Mouse (Mus musculus): ENCODE results near the gene Zfand4. TPM values are rescaled to one million over a fixed set of nuclear protein-coding genes. Genes with fewer than 3 reads are reported as not detected.
"Not testable (repeated sequence)": the region's sequence is repeated elsewhere in the genome, so short reads cannot be mapped to it uniquely, and the experiment has no call there.

Gene Zfand4
- total RNA-seq (2014; rRNA removed) = 2.5 and 3.9 TPM in 2 replicates
- 6.3 and 7.0 TPM in 2 replicates for polyA plus RNA-seq (2015; fragmentation: Nextera tagmentation; extraction: Ambion mirVana)

DNA sequence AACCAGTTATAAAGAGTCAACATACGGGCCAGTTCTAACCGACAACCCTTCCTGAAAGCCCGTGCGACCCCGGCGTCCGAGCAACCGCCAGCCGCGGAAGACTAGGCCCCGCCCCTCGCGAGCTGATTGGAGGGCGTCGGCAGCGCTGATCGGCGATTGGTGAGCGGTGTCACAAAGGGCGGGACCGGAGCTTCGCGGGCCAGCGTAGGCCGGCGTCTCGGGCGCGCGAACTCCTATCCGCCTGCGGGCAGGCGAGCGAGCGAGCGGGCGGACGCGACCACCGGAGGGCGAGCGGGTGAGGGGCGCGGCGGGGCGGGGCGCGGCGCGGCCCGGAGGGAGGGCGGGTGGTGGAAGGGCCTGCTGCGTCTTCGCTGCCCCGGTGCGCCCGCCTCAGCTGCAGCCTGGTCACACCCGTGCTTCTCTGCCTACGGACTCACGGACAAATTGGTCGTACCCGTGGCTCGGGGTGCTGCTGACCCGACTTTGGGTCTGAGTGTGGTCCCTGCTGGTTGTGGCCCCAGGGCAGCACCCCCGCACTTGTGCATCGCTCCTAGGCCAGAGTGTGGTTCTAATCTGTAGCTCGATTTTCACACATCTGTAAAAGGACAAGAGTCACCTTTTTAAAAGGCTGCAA lies at the start of gene Zfand4:
Zfand4 (plus strand) TSS at position 205 of the 634 bp plus-strand sequence.
- Histone ChIP-seq H3K4me2 (ENCODE audit: low read depth, low read length) (peak within 1 kb of the TSS; percentile 70), H3K9me3 (ENCODE audit: low read length) (no peaks in the 10 kb centered on the region), H3K4me3 (ENCODE audit: low read length) (peak within 1 kb of the TSS; percentile 64), H3K36me3 (ENCODE audit: insufficient read depth, low read length) (peaks cover 13% of the 10 kb centered on the region; the same call in 1 of the 2 replicates), H3K27ac (peak within 1 kb of the TSS; percentile 27; the same call in 1 of the 2 replicates), H3K9ac (replicated peaks; ENCODE audit: low read length) (peak within 1 kb of the TSS; percentile 72), H3K4me1 (ENCODE audit: insufficient read depth, low read length) (no peaks in the 10 kb centered on the region), H3K27me3 (ENCODE audit: insufficient read depth, low read length) (no peaks in the 10 kb centered on the region)
- TF ChIP-seq CTCF (IDR thresholded peaks at IDR 0.05; ENCODE audit: low read depth) = no peak
- DNase-seq (ENCODE audit: low spot score) (peak; percentile 96), ATAC-seq (peak; percentile 97)
- WGBS = under 1% methylated on average over 54 of the region's 67 CpGs

DNA sequence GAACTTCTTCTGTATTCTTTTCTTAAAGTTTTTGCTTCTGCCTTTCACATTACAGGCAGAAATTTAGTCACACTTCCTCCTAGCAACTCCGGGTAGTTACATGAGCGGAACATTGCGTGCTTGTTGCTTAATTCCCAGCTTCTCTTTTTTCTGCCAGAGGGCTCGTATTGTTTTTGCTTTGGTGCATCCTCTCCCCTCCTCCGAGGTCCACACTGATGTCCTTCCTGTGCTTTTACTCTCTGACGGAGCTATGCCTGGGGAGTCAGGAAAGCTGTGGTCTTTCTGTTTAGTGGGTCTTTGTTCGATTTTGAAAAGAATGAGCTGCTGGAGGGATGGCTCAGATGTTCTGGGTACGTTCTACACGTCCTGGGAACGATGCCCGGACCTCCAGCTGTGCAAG lies 36.3 kb upstream of the Zfand4 start:
- Histone ChIP-seq H3K4me3 (ENCODE audit: low read length) (no peak overlapping the region), H3K27me3 (ENCODE audit: insufficient read depth, low read length) (no peaks in the 10 kb centered on the region), H3K4me1 (ENCODE audit: insufficient read depth, low read length) (no peaks in the 10 kb centered on the region), H3K36me3 (ENCODE audit: insufficient read depth, low read length) (peaks cover 60% of the 10 kb centered on the region), H3K9ac (replicated peaks; ENCODE audit: low read length) (no peak overlapping the region), H3K4me2 (ENCODE audit: low read depth, low read length) (no peak overlapping the region), H3K27ac (no peak overlapping the region), H3K9me3 (ENCODE audit: low read length) (no peaks in the 10 kb centered on the region)
- DNase-seq (ENCODE audit: low spot score) (no peak), ATAC-seq (no peak)
- 52% methylated on average over 11 of the region's 11 CpGs for WGBS
- TF ChIP-seq CTCF (IDR thresholded peaks at IDR 0.05; ENCODE audit: low read depth) = no peak

DNA sequence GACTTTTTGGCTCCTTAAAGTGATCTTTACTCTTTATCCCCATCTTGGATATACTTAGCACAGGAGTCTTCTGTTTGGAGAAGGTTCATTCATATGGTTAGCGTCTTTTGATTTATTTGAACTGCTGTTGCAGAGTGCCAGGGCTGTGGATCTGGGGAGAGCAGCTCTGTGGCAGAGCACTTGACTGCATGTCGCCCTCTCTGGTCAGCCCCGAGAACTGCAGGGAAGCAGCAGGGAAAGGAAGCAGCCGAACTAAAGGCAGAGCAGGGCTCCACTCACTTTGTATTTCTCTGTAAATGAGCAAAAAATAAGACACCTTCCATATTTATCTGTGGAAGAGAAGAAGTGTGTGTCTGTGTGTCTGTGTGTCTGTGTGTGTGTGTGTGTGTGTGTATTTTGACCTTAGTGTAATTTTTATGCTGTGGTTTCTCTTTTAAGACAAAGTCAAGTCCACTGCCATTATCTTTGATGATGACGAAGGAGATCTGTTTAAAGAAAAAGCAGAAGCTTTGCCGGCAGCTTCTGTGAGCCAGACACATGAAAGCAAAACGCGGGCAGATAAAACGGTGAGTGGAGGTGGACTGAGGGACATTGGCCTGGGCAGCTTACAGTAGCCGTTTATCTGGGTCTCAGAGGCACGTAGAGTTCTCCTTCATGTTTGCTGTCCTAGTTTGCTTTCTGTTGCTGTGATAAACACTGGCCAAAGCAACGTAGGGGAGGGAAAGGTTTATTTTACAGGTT lies 35.1 kb upstream of the Zfand4 start:
- Histone ChIP-seq H3K27me3 (ENCODE audit: insufficient read depth, low read length) (no peaks in the 10 kb centered on the region), H3K36me3 (ENCODE audit: insufficient read depth, low read length) (peaks cover 55% of the 10 kb centered on the region), H3K9ac (replicated peaks; ENCODE audit: low read length) (no peak overlapping the region), H3K4me2 (ENCODE audit: low read depth, low read length) (no peak overlapping the region), H3K9me3 (ENCODE audit: low read length) (no peaks in the 10 kb centered on the region), H3K4me1 (ENCODE audit: insufficient read depth, low read length) (no peaks in the 10 kb centered on the region), H3K4me3 (ENCODE audit: low read length) (no peak overlapping the region), H3K27ac (no peak overlapping the region)
- 62% methylated on average over 12 of the region's 12 CpGs for WGBS
- ATAC-seq (0 out of 2 replicates have a peak, but pooled peaks have one; percentile 62), DNase-seq (ENCODE audit: low spot score) (peak; percentile 83)
- peak; percentile 90 for TF ChIP-seq CTCF (IDR thresholded peaks at IDR 0.05; ENCODE audit: low read depth)

DNA sequence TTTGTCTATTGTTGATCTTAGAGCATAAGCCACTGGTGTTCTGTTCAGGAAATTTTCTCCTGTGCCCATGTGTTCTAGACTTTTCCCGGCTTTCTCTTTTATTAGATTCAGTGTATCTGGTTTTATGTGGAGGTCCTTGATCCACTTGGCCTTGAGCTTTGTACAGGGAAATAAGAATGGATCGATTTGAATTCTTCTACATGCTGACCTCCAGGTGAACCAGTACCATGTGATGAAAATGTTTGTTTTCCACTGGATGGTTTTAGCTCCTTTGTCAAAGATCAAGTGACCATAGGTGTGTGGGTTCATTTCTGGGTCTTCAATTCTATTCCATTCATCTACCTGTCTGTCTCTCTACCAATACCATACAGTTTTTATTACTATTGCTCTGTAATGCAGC lies 29.2 kb upstream of the Zfand4 start:
- not testable (repeated sequence) for ATAC-seq; H3K4me2 ChIP-seq (ENCODE audit: low read depth, low read length); H3K27ac ChIP-seq; H3K4me1 ChIP-seq (ENCODE audit: insufficient read depth, low read length); DNase-seq (ENCODE audit: low spot score); H3K27me3 ChIP-seq (ENCODE audit: insufficient read depth, low read length); H3K9ac ChIP-seq (replicated peaks; ENCODE audit: low read length); H3K9me3 ChIP-seq (ENCODE audit: low read length); H3K4me3 ChIP-seq (ENCODE audit: low read length)
- WGBS = 95% methylated on average over 2 of the region's 2 CpGs
- peaks cover 46% of the 10 kb centered on the region for H3K36me3 ChIP-seq (ENCODE audit: insufficient read depth, low read length)

DNA sequence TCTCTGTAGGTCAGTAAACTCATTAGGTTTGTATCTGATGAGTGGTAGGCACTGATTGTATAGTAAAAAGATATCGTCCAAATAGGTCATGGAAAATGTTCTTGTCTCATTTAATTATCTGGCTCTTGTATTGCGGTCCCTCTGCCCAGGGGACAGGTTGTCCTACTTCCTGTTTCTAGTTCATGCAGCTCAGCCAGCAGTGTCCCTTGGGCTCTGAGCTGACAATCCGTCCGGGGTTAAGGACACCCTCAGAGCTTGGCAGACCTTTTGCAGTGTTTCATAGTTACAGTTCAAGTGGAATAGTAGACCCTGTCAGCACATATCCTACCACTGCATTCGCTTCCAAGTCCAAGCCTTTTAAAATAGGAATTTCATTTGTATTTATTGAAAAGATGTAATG lies 28.7 kb upstream of the Zfand4 start:
- TF ChIP-seq CTCF (IDR thresholded peaks at IDR 0.05; ENCODE audit: low read depth) = no peak
- H3K9ac ChIP-seq (replicated peaks; ENCODE audit: low read length) = no peak overlapping the region
- no peaks in the 10 kb centered on the region for H3K4me1 ChIP-seq (ENCODE audit: insufficient read depth, low read length)
- no peak overlapping the region for H3K27ac ChIP-seq
- peaks cover 51% of the 10 kb centered on the region for H3K36me3 ChIP-seq (ENCODE audit: insufficient read depth, low read length)
- no peak overlapping the region for H3K4me3 ChIP-seq (ENCODE audit: low read length)
- DNase-seq (ENCODE audit: low spot score) (peak; percentile 5), ATAC-seq (peak; percentile 32; the same call in 1 of the 2 replicates)
- H3K4me2 ChIP-seq (ENCODE audit: low read depth, low read length) = no peak overlapping the region
- WGBS = 79% methylated on average over 5 of the region's 5 CpGs
- no peaks in the 10 kb centered on the region for H3K9me3 ChIP-seq (ENCODE audit: low read length)
- no peaks in the 10 kb centered on the region for H3K27me3 ChIP-seq (ENCODE audit: insufficient read depth, low read length)

DNA sequence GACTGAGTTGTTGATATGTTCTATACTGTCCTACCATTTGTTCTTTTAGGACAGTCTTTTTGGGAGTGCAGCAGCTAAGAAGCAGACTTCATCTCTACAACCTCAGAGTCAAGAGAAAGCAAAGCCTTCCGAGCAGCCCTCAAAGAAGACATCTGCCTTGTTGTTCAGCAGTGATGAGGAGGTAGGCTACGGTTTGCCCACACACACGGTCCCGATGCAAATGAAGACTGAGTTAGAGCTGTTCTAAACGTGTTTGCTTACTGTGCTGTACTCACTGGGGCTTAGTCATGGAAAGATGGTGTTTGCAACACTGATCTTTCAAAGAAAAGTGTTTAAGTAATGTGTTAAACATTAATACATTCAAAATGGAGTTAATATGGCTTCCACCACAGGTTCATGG lies 25.9 kb upstream of the Zfand4 start:
- H3K27me3 ChIP-seq (ENCODE audit: insufficient read depth, low read length) = no peaks in the 10 kb centered on the region
- no peak overlapping the region for H3K4me2 ChIP-seq (ENCODE audit: low read depth, low read length)
- WGBS = 94% methylated on average over 5 of the region's 5 CpGs
- DNase-seq (ENCODE audit: low spot score) = no peak
- no peaks in the 10 kb centered on the region for H3K4me1 ChIP-seq (ENCODE audit: insufficient read depth, low read length)
- TF ChIP-seq CTCF (IDR thresholded peaks at IDR 0.05; ENCODE audit: low read depth) = no peak
- no peak for ATAC-seq
- no peaks in the 10 kb centered on the region for H3K9me3 ChIP-seq (ENCODE audit: low read length)
- H3K27ac ChIP-seq = no peak overlapping the region
- H3K36me3 ChIP-seq (ENCODE audit: insufficient read depth, low read length) = peaks cover 50% of the 10 kb centered on the region
- H3K9ac ChIP-seq (replicated peaks; ENCODE audit: low read length) = no peak overlapping the region
- no peak overlapping the region for H3K4me3 ChIP-seq (ENCODE audit: low read length)

DNA sequence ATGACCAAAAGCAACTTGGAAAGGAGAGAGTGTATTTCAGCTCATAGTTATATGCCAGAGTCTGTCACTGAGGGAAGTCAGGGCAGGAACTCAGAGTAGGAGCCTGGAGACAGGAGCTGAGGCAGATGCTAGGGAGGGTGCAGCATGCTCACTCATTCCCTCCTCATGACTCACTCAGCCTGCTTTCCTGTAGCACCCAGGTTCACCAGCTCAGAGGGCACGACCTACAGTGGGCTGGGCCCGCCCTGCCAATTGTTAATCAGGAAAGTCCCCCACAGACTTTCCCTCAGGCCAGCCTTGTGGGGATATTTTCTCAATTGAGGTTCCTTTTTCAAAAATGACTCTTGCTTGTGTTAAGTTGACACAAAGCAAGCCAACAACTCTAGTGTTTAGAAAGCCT lies 23.7 kb upstream of the Zfand4 start:
- H3K4me2 ChIP-seq (ENCODE audit: low read depth, low read length) = no peak overlapping the region
- WGBS = 80% methylated on average over 2 of the region's 2 CpGs
- no peaks in the 10 kb centered on the region for H3K27me3 ChIP-seq (ENCODE audit: insufficient read depth, low read length)
- H3K36me3 ChIP-seq (ENCODE audit: insufficient read depth, low read length) = peaks cover 64% of the 10 kb centered on the region
- ATAC-seq (no peak), DNase-seq (ENCODE audit: low spot score) (no peak)
- H3K27ac ChIP-seq = no peak overlapping the region
- no peak for TF ChIP-seq CTCF (IDR thresholded peaks at IDR 0.05; ENCODE audit: low read depth)
- no peaks in the 10 kb centered on the region for H3K4me1 ChIP-seq (ENCODE audit: insufficient read depth, low read length)
- H3K9me3 ChIP-seq (ENCODE audit: low read length) = no peaks in the 10 kb centered on the region
- no peak overlapping the region for H3K4me3 ChIP-seq (ENCODE audit: low read length)
- H3K9ac ChIP-seq (replicated peaks; ENCODE audit: low read length) = no peak overlapping the region
